Mouse (Mus musculus) testis, adult 2 months (tissue): ENCODE data around the gene Actn1.
A peak's percentile ranks its signal among the peaks of the same experiment; 100 is the strongest.

ENCODE experiments used
- CTCF ChIP-seq: fragments of 200-500 bp; IDR thresholded peaks from 2 replicates; pipeline ENCODE4 v1.5.1; 2012; ENCODE audit warnings: low read depth, mild to moderate bottlenecking, inconsistent platforms, low read length, moderate library complexity; ENCODE audit not compliant: control insufficient read depth, insufficient read depth, insufficient replicate concordance
- POLR2A ChIP-seq: fragments of 200-500 bp; IDR thresholded peaks from 2 replicates; pipeline ENCODE4 v1.6.1; 2012; ENCODE audit warnings: low read depth, mild to moderate bottlenecking, inconsistent platforms, low read length, moderate library complexity; ENCODE audit not compliant: control insufficient read depth

DNA sequence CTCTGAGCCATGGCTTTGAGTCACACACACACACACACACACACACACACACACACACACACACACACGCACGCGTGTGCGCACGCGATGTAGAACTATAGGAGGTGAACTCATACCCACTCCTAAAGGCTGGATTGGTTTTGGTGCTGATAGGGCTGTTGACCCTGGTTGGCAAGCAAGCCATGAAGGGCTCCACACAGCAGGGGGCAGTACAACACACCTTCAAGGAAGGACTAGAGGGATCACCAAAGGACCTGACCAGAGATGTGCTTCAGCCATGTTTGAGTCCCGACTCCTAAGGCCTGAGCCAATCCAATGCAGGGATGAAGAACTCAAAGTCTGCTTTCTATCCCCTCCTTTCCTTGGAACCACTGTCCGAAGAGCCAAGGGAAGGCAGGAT is 130.6 kb downstream of the Actn1 start:
- TF ChIP-seq POLR2A (no peak), CTCF (peak; percentile 33; the same call in 1 of the 2 replicates)
